Mouse (Mus musculus) cortical plate, adult 2 months (tissue): ENCODE data around the gene Pgm5.

Experiments
- CTCF ChIP-seq: fragments of 200-500 bp; IDR thresholded peaks from 2 replicates; pipeline ENCODE4 v1.5.1; 2011; ENCODE audit warnings: mild to moderate bottlenecking, control low read depth, low read length; ENCODE audit not compliant: insufficient read depth; ENCODE audit errors: extremely low read depth
- POLR2A ChIP-seq: fragments of 200-500 bp; IDR thresholded peaks from 2 replicates; pipeline ENCODE4 v1.6.1; 2011; ENCODE audit warnings: mild to moderate bottlenecking, low read length, control low read depth; ENCODE audit not compliant: insufficient read depth; ENCODE audit errors: extremely low read depth

DNA sequence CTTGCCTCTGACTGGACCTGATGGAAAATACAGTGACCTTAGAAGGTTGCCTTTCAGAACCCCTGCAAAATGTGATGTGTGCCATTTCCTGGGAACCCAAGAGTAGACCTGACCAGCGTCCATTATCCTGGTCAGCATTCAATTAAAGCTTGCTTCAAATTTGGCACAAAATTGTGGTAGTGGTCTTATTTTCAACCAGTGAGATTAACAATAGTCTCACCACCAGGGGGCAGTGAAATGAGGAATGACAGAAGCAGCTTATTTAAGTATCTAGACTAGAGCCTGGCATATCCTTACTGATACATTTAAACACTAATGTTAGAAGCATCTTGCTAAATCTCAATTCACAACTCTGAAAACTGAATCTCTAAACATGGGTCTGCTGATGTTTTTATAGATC, 156.3 kb downstream of the Pgm5 start:
- TF ChIP-seq CTCF (no peak), POLR2A (no peak)
